Mouse (Mus musculus) embryonic fibroblast, embryonic 13.5 days (primary cell): ENCODE data around the gene Chrna4.

Experiments
- CTCF ChIP-seq: IDR thresholded peaks from 2 replicates; pipeline ENCODE4 v1.5.1; 2011; ENCODE audit warnings: mild to moderate bottlenecking, control low read depth, low read length, moderate library complexity, borderline replicate concordance; ENCODE audit not compliant: insufficient read depth
- POLR2A ChIP-seq: IDR thresholded peaks from 2 replicates; pipeline ENCODE4 v1.6.1; 2011; ENCODE audit warnings: low read depth, mild to moderate bottlenecking, control low read depth, low read length, moderate library complexity

- TF ChIP-seq CTCF: no peak
- TF ChIP-seq POLR2A: no peak
Observed at GRCm38 (mm10) chr2:181007054-181007453, 36.3 kb downstream of the Chrna4 start.
